Mouse (Mus musculus) embryonic facial prominence, embryonic 13.5 days (tissue): ENCODE data around the gene Olfr520. TPM values are rescaled to one million over a fixed set of nuclear protein-coding genes. Genes with fewer than 3 reads are reported as not detected.

ENCODE experiments used
- polyA plus RNA-seq: library from polyadenylated mRNA; unstranded; fragments of >200 nt; fragmentation: Nextera tagmentation; extraction: Ambion mirVana; gene quantifications from 2 replicates; pipeline ENCODE4 v1.2.1, GENCODE M21; 2015

The Olfr520 gene
- polyA plus RNA-seq, 1 experiment from 2014 or later, result not detected

Other genes with a start within 250 kb of the Olfr520 start
- gene Rps3, start 246.5 kb upstream of the Olfr520 start, polyA plus RNA-seq, result 814 and 862 TPM in 2 replicates
- gene Arrb1, start 194.8 kb upstream of the Olfr520 start, polyA plus RNA-seq, result 6.3 and 9.7 TPM in 2 replicates
- 0.22 and 0.51 TPM in 2 replicates for gene Tpbgl, start 103.2 kb upstream of the Olfr520 start, polyA plus RNA-seq
- gene Slco2b1, start 18.9 kb upstream of the Olfr520 start, polyA plus RNA-seq, result 2.4 and 2.6 TPM in 2 replicates
- gene Olfr521, start 33.2 kb downstream of the Olfr520 start, polyA plus RNA-seq, result not detected in 2 replicates
- 2.2 and 2.6 TPM in 2 replicates for gene Neu3, start 98.1 kb downstream of the Olfr520 start, polyA plus RNA-seq
- 0.50 and 0.59 TPM in 2 replicates for gene Xrra1, start 128.8 kb downstream of the Olfr520 start, polyA plus RNA-seq
- 360 and 364 TPM in 2 replicates for gene Spcs2, start 133.2 kb downstream of the Olfr520 start, polyA plus RNA-seq